Mouse (Mus musculus): ENCODE data around the gene Kcng3.

The Kcng3 gene

DNA sequence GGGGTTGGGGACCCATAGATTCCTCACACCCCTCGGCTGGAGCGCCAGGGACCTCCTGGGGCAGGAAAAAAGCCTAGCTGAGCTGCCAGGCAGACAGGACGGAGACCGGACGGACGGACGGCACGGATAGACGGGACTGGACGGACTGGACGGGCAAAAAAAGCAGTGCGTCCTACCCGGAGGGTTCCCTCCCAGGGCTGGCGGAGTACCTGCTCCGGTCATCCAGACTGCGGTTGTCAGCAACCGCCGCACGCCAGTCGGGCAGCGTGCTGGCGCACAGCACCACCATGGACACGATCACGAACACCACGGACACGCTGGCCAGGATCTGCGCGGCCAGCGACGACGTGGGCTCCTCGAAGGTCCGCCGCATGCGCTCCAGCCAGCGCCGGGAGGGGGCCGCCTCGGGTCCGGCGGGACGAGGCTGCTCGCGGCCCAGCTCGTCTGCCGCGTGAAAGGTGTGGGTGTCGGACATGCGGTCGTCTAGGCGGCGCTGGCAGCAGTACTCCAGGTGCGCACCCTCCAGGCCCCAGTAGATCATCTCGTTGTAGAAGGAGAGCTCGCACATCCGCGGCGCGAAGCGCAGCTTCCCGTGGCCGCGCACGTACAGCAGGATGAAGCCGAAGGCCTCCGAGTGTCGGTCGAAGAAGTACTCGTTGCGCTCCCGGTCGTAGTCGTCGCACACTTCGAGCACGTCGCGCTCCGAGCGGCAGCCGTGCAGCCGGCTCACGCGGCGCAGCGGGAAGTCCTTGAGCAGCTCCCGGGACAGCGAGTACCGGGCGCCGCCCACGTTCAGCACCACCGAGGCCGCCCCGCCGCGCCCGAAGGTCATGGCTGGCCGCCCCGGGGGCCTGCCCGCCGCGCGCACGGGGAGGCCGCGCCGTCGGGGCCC is 662 bp downstream of the Kcng3 start:
- peak; percentile 86 for DNase-seq

DNA sequence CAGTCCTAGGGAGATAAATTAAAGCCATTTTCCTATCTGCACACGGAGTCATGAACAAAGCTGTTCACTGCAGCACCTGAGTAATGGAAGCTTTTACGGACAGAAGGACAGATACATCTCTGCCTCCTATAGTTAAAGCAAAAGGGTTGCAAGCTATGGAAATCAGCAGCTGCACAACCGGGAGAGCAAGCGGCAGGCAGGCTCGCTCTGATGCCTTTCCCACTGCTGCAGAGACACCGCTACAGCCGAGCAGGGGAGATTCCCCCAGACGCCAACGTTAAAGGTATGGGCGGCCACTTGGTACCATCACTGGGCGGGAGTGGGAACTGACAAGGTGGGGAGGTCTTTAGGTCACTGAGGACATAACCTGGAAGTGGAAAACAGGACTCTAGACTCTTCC is 17.8 kb downstream of the Kcng3 start:
- peak; percentile 88 for DNase-seq

DNA sequence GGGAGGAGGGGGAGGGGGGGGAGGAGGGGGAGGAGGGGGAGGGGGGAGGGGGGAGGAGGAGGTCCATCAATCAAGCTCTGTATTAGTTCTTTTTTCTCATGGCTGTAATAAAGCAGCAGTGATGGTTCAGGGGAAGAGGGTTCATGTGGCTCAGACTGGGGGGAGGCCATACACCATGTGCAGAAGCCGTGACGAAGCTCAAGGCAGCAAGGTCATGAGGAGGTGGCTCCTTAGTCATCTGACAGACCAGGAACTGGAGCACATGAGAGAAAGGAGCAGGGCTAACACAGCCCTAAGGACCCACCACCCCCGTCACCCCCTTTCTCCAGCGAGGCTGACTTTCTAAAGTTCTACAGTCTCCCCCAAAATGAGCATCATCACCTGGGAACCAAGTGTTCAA is 22.2 kb downstream of the Kcng3 start:
- DNase-seq, result no peak

DNA sequence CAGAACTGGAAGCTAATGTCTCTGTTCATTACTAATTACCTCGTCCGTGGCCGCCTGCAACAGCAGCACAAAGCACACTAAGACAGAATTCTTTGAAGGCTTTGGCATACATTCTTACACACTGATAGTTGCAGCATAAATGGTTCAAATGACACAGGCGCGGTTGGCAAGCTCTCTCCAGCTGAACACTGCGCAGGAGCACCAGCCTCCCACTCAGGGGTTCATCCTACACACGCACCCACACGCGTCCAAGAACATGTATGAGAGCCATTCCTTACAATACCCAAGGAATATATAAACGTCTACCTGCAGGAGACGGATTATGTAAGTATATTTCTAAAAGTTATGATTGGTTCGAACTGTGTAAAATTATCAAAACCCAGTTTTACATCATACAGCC is 30.7 kb downstream of the Kcng3 start:
- peak; percentile 40 for DNase-seq

DNA sequence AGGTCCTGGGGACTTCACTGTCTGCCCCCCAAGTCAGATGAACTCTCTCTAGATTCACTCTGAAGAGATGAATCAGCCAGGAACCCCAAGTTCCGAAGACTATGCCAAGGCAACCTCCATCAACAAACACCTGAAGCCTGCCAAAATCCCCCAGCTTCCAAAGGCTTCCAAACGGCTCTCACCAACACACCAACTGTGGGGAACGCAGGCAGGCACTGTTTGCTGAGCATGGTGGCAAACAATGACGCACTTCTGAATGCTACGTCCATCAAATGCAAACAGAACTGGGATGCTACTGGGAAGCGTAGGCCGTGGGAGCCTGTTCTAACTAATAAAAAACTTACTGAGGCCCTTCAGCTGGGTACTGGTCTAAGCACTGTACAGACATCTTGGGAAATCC is 35.7 kb downstream of the Kcng3 start:
- DNase-seq, result peak; percentile 52

DNA sequence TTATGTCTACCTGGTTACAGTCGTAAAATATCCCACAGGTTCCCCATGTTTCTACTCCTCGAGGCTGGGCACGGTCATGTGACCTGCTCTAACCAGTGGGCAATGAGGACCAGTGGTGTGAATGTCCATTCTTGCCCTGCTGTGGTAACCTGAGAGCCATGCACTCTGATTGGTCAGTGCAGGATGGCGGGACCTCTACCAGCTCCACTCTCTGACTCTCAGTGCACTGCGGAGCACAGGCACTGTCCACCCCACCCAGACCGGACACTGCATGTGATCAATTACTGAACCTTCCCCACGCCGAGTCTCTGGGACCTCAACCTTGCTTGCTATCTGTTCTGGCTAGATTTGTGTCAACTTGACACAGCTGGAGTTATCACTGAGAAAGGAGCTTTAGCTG is 37.2 kb downstream of the Kcng3 start:
- peak; percentile 30 for DNase-seq

DNA sequence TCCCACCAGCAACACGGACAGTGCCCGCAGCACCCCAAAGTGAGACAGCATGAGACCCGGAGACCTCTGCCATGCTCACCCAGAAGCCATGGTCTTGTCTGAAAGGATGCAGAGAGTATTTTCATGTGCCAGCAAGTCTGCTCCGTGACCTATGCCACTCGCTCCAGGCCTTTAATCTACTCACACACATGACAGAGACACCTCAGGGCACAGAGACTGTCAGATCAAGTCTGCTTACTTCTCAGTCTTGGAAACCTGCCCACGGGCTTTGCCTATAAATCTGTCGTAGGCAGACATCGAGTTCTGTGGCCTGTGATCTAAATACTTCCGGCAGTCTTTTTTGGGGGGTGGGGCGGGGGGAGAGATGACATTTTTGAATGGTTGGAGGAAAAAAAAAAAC is 38.3 kb downstream of the Kcng3 start:
- peak; percentile 55 for DNase-seq

DNA sequence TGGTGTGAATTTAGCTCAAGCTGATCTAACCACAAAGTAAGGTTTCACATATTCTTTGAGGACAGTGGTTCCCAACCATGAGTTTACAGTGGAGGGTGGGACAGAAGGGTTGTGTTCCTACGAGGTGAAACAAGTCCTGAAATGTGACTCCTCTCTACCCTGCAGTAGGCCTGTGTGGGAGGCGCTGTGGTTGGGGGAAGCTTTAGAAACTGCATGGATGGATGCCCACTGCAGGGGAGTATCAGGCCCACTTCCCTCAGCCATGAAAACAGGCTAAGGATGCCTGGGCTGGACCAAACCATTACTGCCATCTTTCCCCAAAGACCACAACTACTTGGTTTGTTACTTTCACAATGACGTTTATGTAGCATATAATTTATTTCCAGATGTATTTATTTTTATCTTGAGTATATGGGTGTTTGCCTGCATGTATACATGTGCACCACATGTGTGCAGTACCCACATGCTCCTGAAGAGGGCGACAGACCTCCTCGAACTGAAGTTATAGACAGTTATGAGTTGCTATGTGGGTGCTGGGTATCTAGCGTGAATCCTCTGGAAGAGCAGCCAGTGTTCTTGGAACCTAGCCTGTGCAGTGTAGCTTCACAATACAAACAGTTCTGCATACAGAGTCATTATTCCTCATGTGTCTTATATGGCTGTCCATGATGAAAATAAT is 42.9 kb downstream of the Kcng3 start:
- peak; percentile 44 for DNase-seq

DNA sequence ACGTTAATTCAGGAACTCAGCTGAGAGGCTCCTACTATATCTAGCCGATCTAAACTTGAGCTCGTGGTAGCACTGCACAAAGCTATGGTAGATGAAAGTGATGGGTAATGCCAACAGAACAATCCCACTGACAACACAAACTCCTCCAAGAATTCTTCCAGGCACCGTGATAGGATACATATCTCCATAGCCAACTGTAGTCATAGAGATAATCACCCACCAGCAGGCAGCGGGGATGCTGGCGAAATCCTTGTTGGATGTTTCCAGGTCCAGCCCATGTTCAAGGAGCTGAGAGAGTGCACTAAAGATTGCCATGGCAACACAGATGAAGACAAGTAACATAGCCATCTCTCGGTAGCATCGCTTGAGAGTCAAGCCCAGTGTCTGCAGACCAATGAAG is 44.0 kb downstream of the Kcng3 start:
- DNase-seq, result peak; percentile 59

DNA sequence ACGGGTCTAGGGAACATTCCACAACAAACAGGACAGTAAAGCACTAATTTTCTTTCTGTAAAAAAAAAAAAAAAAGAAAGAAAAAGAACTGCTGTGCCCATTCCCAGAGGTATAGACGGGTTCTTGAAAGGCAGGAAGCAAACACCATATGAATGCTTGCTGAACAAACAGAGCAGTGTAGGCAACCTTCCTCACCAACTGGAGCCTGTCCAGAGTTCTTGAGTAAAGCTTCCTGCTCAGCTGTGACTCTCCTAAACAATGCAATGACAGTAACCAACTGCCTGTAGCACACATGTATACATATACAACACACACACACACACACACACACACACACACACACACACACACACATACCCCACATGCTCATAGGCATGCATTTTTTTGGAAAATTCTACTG is 49.1 kb downstream of the Kcng3 start:
- DNase-seq, result no peak

DNA sequence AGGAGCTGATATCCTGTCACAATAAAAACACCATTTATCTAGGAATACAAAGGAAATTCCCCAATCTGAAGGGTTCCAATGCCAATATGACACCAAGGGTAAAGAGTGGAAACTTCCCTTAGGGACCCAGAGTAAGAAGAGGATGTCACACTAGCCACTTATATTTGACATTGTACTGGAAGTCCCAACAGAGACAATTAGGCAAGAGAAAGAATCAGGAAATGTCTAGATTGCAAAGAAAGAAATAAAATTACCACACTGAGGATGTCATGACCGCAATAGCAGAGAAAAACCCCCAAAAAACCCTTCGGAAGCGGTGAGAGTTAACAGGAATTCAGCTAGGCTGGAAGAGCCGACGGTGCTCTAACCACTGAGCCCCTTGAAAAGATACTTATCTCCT is 51.0 kb downstream of the Kcng3 start:
- no peak for DNase-seq

DNA sequence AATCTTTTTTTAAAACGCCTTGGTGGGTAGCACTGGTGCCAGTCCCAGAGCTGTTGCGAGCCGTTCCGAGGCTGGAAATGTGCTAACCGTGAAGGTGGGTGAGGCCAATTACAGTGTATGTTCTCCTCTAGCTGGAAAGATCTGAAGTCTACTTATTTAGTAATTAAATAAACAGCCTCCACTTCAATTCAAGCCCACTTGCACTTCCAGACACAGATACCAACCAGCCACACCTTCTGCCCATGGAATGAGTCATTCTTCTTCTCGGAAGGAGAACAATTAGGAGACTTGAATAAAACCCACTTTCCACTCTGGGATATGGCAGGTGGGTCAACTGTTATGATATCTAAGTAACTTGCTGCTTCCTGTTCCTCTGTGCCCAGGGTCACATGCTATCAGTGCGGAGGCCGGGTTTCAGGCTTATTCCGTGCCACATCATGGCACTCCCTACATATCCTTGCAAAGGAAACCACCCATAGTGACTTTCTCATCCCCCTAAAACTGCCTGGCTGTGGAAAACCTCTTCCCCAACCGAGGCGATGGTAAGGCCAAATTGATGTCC is 54.8 kb downstream of the Kcng3 start:
- no peak for DNase-seq

DNA sequence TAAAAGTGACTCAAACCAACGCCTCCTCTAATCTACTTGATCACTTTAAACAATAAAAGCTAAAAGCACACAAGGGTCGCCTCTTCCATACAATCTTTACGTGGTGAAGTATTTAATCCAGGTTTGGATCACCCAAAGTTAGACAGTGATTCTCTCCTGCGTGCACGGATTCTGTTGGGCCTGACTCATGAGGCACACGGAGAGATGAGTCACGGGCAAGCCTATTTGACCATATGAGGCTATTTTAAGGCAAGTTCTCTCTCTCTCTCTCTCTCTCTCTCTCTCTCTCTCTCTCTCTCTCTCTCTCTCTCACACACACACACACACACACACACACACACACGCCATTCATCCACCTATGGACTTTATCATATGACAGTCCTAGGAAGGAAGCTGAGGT is 57.1 kb downstream of the Kcng3 start:
- no peak for DNase-seq

DNA sequence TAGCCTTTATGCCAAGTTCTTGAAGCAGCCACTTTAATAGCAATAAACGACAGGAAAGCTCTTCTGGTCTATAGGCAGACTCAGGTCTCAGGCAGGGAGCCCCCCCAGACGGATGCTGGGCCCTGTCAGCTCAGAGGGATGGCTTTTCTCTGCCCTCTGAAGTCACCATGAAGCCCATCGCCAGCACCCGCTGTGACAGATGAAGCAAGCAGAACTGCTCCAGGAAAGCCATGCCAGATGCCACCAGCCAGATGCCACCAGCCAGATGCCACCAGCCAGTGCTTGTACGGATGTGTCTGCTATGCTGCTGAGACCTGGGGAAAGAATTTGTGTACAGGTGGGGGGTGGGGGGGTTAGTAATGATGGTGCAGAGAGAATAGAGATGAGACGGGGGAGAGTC is 58.6 kb downstream of the Kcng3 start:
- DNase-seq, result no peak

DNA sequence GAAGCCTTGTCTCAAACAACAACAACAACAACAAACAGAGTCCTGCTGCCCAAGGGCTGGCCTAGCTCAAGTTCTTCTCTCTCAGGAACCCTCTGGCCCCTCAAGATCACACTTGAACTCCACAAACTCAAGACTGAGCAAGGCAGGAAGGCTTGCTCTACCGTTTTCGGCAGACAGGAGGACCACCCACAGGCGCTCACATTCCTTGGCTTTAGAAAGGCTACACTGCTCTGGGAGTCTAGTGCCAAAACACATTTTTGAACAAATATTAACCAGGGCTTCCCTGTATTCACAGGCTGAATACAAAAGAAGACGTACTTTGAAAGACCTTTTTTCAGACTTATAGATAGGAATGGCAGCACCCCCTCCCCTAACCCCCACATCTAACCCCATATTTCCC is 59.3 kb downstream of the Kcng3 start:
- no peak for DNase-seq

DNA sequence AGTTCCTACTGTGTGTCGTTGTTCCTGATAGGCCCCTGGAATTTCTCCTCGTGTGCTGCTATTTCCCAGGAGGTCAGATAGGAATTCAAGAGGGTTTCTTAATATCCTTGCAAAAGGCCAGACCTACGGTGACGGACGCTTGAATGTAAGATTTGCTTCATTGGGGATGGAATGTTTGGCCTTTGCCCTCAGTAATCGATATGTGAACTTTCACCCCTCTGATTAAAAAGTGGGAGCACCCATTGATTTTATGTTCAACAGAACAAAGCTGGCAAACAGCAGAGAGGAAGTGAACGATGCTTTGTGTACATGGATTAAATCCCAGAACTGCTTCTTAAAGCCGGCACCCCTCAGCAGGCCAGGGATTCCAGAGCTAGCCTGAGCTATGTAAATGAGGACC is 64.3 kb downstream of the Kcng3 start:
- peak; percentile 48 for DNase-seq

DNA sequence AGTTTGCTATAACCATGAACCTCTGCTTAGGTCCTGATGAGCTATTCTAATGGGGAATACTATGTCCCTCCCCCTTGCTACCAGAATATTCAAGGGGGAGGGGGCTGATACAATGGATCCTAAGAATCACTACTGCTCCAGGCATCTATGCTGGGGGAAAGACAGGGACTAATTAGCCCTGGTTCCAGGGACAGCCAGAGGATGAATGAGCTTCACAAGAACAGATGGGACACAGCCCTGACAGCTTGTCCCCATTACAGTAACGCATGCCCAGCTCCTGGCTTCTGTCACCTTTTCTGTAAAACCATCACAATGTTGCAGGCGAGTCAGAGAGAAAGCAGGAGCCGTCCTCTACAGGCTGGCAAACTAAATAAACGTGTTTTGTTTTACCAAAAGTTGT is 66.2 kb downstream of the Kcng3 start:
- peak; percentile 70 for DNase-seq

DNA sequence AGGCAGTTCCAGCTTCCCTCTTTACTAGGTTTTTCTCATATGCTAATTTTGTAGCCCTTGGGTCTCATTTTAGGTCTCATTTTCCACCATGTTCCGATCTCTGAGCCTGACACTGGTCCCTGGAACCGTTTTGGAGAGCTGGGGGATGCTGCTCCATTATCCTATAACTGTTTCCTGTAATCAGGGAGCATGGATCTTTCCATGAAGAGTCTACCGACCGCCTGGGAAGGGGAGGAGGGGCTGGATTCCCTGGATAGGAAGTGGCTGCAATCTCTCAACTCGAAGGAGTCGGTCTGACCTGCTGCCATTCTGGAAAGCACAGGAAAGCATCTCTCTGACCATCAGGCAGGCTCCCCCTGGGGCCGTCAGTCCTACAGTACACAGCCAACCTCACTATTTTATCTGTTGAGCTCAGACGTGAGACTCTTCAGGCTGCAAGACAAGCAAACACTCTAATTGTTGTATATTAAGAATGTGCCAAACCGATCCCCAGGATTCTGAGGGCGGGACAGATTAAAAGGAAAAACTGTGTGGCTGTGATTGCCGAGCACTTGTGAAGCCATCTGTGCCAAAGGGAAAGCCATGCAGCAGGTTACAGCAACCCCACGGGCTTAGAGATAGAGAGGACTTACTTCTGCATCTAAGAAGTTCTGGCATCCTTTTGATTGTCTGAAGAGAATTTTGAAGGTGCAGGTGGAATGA is 67.4 kb downstream of the Kcng3 start:
- peak; percentile 79 for DNase-seq

DNA sequence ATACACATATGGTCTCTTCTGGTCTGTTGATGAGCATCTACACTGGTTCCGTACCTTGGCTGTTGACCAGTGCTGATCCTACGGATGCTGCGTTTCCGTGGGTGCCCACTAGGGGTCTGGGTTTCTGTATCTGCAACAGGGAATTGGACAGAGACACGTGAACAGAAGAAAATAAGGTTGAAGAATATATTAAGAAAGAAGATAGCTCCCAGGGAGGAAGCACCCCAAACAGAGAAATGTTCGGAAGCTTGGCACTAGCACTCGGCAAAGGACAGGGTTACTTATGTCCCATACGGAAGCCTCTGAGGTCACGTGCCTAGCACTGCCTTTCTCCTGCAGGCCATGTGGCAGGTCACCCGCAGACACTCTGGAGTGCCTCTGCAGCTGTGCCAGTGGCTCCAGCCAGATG is 68.0 kb downstream of the Kcng3 start:
- peak; percentile 94 for DNase-seq

DNA sequence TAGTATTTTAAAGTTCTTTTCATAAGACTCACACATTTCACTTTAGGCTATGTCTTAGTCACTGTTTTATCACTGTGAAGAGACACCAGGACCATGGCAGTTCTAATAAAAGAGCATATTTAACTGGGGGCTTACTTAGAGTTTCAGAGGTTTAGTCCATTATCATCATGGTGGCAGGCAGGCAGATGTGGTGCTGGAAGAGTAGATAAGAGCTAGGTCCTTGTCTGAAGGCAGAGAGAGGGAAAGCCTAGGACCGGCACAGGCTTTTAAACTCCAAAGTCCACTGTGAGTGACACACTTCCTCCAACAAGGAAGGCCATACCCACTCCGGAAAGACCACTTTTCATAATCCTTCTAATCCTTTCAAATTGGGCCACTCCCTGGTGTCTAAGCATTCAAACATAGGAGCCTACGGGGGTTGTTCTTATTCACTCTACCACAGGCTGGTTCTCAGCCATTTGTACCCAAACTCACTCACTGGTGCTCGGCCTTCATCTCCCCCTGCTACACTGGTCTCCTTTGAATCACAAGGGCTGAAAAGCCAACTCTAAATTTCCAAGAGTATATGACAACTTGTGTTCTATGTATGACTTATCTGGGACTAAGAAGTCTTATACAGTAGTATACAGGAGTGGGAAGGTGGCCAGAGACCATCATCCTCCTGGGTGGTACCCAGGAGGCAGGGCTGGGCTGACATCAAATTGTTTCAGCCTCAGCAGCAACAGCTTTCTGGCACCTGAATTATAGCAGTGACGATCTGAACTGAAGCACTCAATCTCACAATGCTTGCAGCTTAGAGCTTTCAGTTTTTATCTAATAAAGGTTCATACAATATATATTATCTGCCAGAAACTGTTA is 69.3 kb downstream of the Kcng3 start:
- peak; percentile 53 for DNase-seq

DNA sequence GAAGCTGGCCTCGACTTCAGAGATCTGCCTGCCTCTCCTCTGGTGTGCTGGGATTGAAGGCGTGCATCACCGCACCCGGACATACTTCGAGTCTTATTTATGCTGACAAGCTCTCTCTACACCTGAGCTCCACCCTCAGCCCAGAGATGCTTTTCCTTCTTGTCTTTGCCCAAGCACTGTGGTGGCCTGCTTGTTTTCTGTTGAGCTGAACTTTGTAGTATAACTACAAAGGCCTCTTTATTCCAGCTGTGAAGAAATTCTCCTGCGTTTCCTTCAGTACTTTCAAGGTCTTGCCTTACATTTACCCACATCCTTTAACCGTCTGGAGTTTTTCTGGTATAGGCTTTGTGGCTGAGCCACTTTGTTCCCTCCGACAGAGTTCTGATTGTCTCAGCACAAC is 72.6 kb downstream of the Kcng3 start:
- no peak for DNase-seq

DNA sequence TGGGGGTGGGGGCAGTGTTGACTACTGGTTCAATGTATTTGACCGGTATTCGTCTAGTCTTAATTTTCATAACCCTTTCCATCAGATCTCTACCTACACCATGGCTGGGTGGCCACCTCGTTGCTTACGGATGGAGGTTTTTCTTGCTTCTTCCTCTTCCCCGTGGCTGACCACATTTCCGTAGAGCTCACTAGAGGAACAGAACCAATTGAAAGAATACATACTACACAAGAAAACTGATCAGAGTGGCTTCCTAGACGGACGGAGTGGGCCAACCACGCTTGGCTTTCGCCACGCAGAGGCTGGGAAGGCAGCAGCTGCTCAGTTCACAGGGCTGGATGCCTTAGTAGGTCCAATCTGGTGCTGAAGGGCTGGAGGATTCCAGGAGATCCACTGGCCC is 75.9 kb downstream of the Kcng3 start:
- no peak for DNase-seq

DNA sequence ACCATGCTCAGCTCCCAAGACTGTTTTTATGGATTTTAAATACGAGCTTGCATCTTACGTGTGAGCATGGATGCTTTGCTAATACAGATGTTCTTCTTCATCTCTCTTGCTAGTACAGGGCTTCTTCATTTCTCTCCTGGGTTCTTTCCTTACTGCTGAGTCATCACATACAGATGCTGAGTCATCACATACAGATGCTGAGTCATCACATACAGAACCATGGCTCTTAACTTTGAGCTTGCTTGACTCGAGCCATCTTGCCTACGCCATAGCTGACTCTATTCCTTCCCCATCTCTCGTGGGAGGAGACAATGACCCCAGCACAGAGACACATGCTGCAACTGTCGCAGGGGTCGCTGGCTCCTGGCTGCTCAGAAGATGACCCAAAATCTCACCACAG is 76.7 kb downstream of the Kcng3 start:
- no peak for DNase-seq

All from heart, adult 11 months (tissue).